Mouse (Mus musculus) embryonic facial prominence, embryonic 11.5 days (tissue): ENCODE results near the gene Podnl1. TPM values are rescaled to one million over a fixed set of nuclear protein-coding genes. Genes with fewer than 3 reads are reported as not detected.
A peak's percentile ranks its signal among the peaks of the same experiment; 100 is the strongest.

Experiments
- ATAC-seq: fragments of 200-750 bp; cut with Nextera tagmentation; replicated peaks from 2 replicates; pipeline ENCODE4 v1.8.0; 2017; ENCODE audit warnings: low read depth; ENCODE audit not compliant: insufficient number of reproducible peaks, low FRiP score, low TSS enrichment
- DNase-seq: peaks from one replicate; pipeline ENCODE4 v3.0.0-alpha.2; 2015; ENCODE audit warnings: low spot score
- H3K27ac ChIP-seq: fragments of 300-500 bp; sonication (generic); replicated peaks from 2 replicates; pipeline ENCODE4 v1.5.1; 2014; ENCODE audit warnings: mild to moderate bottlenecking, low read depth, low read length, control low read depth
- H3K27me3 ChIP-seq: fragments of 300-500 bp; sonication (generic); 2 replicates; pipeline ENCODE4 v1.6.1; 2014; ENCODE audit warnings: mild to moderate bottlenecking, low read length, moderate library complexity, mixed read lengths; ENCODE audit not compliant: control insufficient read depth, insufficient read depth
- H3K36me3 ChIP-seq: fragments of 300-500 bp; sonication (generic); replicated peaks from 2 replicates; pipeline ENCODE4 v1.6.1; 2014; ENCODE audit warnings: low read depth, mild to moderate bottlenecking, low read length, moderate library complexity, mixed read lengths; ENCODE audit not compliant: control insufficient read depth, insufficient read depth
- H3K4me1 ChIP-seq: fragments of 300-500 bp; sonication (generic); 2 replicates; pipeline ENCODE4 v1.6.1; 2014; ENCODE audit warnings: low read length, mixed read lengths; ENCODE audit not compliant: control insufficient read depth, insufficient read depth
- H3K4me2 ChIP-seq: fragments of 300-500 bp; sonication (generic); 2 replicates; pipeline ENCODE4 v1.6.1; 2014; ENCODE audit warnings: low read depth, mild to moderate bottlenecking, control low read depth, low read length, moderate library complexity
- H3K4me3 ChIP-seq: fragments of 300-500 bp; sonication (generic); 2 replicates; pipeline ENCODE4 v1.5.1; 2014; ENCODE audit warnings: low read depth, low read length, control low read depth
- H3K9ac ChIP-seq: fragments of 300-500 bp; sonication (generic); replicated peaks from 2 replicates; pipeline ENCODE4 v1.6.1; 2014; ENCODE audit warnings: mild to moderate bottlenecking, control low read depth, low read length
- H3K9me3 ChIP-seq: fragments of 300-500 bp; sonication (generic); replicated peaks from 2 replicates; pipeline ENCODE4 v1.6.1; 2016; ENCODE audit warnings: mild to moderate bottlenecking, low read length, inconsistent platforms, mixed read lengths; ENCODE audit not compliant: control insufficient read depth
- WGBS: fragments of 180-500 bp; shearing (Covaris S2); extraction: QIAGEN DNeasy Blood & Tissue Kit; methylation state at CpG from one replicate; pipeline ENCODE4 v1.1.7; 2014; 5-methylcytosine and 5-hydroxymethylcytosine counted together
- polyA plus RNA-seq: library from polyadenylated mRNA; unstranded; fragments of >200 nt; fragmentation: Nextera tagmentation; extraction: Ambion mirVana; gene quantifications from 2 replicates; pipeline ENCODE4 v1.2.1, GENCODE M21; 2014

Podnl1 gene
- polyA plus RNA-seq, 1 experiment from 2014 or later, result not detected

DNA sequence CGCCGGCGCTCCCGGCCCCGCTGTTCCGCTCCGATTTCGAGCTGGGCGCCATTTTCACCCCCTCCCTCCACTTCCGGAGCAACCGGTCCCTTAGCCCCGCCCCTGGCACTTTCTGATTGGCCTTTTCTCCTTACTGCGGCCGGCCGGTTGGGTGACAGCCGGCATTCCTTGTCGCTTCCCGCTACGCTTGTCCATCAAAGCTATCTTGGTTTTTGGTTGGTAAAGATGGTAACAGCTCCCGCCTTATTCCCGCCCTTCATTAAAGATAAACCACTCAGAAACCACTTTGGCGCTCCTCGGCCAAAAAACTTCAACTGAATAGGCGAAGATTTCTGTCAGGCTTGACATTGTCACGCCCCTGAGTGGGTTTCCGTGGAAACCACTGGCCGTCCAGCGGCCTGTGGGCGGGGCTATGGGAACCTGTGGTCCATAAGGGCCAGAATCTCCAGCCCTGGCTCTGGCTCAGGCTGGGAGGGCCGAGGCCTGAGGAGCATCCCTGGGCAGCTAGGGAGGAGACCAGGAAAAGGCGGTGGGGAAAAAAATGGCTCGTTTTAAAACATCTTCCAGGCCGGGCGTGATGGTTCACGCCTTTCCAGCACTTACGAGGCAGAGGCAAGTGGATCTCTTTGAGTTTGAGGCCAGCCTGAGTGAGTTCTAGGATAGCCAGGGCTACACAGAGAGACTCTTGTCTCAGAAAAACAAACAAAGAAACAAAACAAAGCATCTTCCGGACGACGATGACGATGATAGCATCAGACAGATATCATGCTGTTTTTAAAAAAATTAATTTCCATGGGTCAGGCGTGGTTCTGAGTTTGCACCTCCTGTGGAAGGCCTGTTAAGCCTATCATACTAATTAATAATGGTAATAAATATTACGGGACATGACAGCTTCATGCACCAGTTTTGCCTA lies 20.8 kb upstream of the Podnl1 start, which contains the start of gene Dcaf15:
TSS of gene Dcaf15 (minus strand) at position 72 of the 913 bp plus-strand sequence.
- ATAC-seq, result peak; percentile 92
- no peaks in the 10 kb centered on the region for H3K27me3 ChIP-seq
- WGBS, result 8% methylated on average over 42 of the region's 42 CpGs

GRCm38 (mm10) chr8:84105676-84106075 lies 20.1 kb upstream of the Podnl1 start:
- no peak overlapping the region for H3K4me2 ChIP-seq

More for the DNA sequence above, 20.8 kb upstream of the Podnl1 start, which contains the start of gene Dcaf15:
- peak; percentile 99 for DNase-seq
- H3K27ac ChIP-seq, result peak within 1 kb of the TSS; percentile 89
- H3K4me1 ChIP-seq, result peaks cover 4% of the 10 kb centered on the region; the same call in 1 of the 2 replicates
- H3K9me3 ChIP-seq, result no peaks in the 10 kb centered on the region
- no peaks in the 10 kb centered on the region for H3K36me3 ChIP-seq
- peak within 1 kb of the TSS; percentile 69 for H3K4me3 ChIP-seq
- peak within 1 kb of the TSS; percentile 90 for H3K9ac ChIP-seq
- peak within 1 kb of the TSS; percentile 66 for H3K4me2 ChIP-seq

GRCm38 (mm10) chr8:84106216-84107040 lies 19.4 kb upstream of the Podnl1 start:
- no peak for DNase-seq
- Histone ChIP-seq H3K27me3 (no peaks in the 10 kb centered on the region), H3K4me3 (no peak overlapping the region), H3K4me1 (peaks cover 4% of the 10 kb centered on the region; the same call in 1 of the 2 replicates), H3K4me2 (no peak overlapping the region), H3K9ac (no peak overlapping the region), H3K27ac (no peak overlapping the region), H3K36me3 (no peaks in the 10 kb centered on the region), H3K9me3 (no peaks in the 10 kb centered on the region)
- 91% methylated on average over 6 of the region's 6 CpGs for WGBS
- no peak for ATAC-seq

More at GRCm38 (mm10) chr8:84105676-84106075, 20.1 kb upstream of the Podnl1 start:
- Histone ChIP-seq H3K4me3 (no peak overlapping the region), H3K27me3 (no peaks in the 10 kb centered on the region), H3K27ac (no peak overlapping the region), H3K36me3 (no peaks in the 10 kb centered on the region), H3K9ac (no peak overlapping the region), H3K9me3 (no peaks in the 10 kb centered on the region), H3K4me1 (peaks cover 4% of the 10 kb centered on the region; the same call in 1 of the 2 replicates)
- 89% methylated on average over 2 of the region's 2 CpGs for WGBS
- DNase-seq (no peak), ATAC-seq (no peak)

DNA sequence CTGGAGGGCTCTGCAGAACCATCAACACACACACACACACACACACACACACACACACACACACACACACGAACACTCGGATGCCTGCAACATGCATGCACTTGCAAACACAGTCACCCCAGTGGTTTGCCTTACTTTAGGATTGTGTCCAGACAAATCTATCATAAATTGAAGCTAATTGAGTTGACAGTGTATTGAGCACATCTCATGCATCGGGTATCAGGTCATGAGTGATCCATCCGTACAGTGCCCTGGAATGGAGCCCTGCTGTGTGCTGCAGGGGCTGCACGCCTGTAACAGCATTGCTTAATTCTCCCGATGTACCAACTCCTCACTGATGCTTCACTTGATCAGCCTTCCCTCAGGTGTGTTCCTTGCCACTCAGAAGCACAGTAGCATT lies 10.1 kb upstream of the Podnl1 start:
- WGBS, result 82% methylated on average over 6 of the region's 6 CpGs
- no peak for DNase-seq
- ATAC-seq, result no peak

GRCm38 (mm10) chr8:84122151-84122550 lies 3.6 kb upstream of the Podnl1 start:
- DNase-seq (no peak), ATAC-seq (no peak)
- 87% methylated on average over 3 of the region's 3 CpGs for WGBS
- H3K9ac ChIP-seq, result no peak overlapping the region
- H3K4me3 ChIP-seq, result no peak overlapping the region
- no peaks in the 10 kb centered on the region for H3K36me3 ChIP-seq
- H3K27ac ChIP-seq, result no peak overlapping the region
- no peak overlapping the region for H3K4me2 ChIP-seq
- H3K4me1 ChIP-seq, result no peaks in the 10 kb centered on the region
- no peaks in the 10 kb centered on the region for H3K9me3 ChIP-seq
- no peaks in the 10 kb centered on the region for H3K27me3 ChIP-seq

More for the DNA sequence above, 10.1 kb upstream of the Podnl1 start:
- H3K4me3 ChIP-seq, result no peak overlapping the region
- no peak overlapping the region for H3K9ac ChIP-seq
- H3K4me1 ChIP-seq, result no peaks in the 10 kb centered on the region
- no peaks in the 10 kb centered on the region for H3K27me3 ChIP-seq
- H3K4me2 ChIP-seq, result no peak overlapping the region
- H3K27ac ChIP-seq, result no peak overlapping the region
- no peaks in the 10 kb centered on the region for H3K36me3 ChIP-seq
- no peaks in the 10 kb centered on the region for H3K9me3 ChIP-seq

DNA sequence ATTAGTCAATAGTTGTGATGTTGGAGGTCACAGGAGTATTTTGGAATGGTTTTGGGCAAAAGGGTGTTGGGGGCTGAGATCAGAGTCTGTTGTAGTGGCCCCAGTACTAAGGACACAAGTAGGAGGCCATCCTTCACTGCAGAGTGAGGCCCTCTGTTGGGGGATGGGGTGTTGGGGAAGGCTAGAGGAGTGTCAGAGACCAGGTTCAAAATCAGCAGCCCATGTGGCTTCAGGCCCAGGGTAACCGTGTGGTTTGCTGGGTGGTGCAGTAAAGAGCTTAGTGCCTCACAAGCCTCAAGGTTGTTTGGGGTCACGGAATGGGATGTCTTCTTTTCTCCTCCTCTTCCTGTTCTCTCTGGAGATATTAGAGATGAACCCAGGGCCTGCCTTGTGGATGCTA lies 953 bp downstream of the Podnl1 start:
- no peaks in the 10 kb centered on the region for H3K9me3 ChIP-seq
- H3K36me3 ChIP-seq, result no peaks in the 10 kb centered on the region; the same call in 1 of the 2 replicates
- H3K9ac ChIP-seq, result no peak overlapping the region
- WGBS, result 85% methylated on average over 2 of the region's 2 CpGs
- H3K4me1 ChIP-seq, result no peaks in the 10 kb centered on the region
- no peak overlapping the region for H3K4me2 ChIP-seq
- DNase-seq, result no peak
- H3K27me3 ChIP-seq, result no peaks in the 10 kb centered on the region
- no peak for ATAC-seq
- no peak overlapping the region for H3K27ac ChIP-seq
- H3K4me3 ChIP-seq, result no peak overlapping the region

- no peak overlapping the region for H3K27ac ChIP-seq
- no peak for DNase-seq
- no peaks in the 10 kb centered on the region; the same call in 1 of the 2 replicates for H3K36me3 ChIP-seq
- H3K27me3 ChIP-seq, result no peaks in the 10 kb centered on the region
- H3K4me1 ChIP-seq, result no peaks in the 10 kb centered on the region
- H3K9ac ChIP-seq, result no peak overlapping the region
- WGBS, result 61% methylated on average over 17 of the region's 17 CpGs
- no peaks in the 10 kb centered on the region for H3K9me3 ChIP-seq
- ATAC-seq, result peak; percentile 11; the same call in 1 of the 2 replicates
- no peak overlapping the region for H3K4me3 ChIP-seq
- H3K4me2 ChIP-seq, result no peak overlapping the region
Measured at GRCm38 (mm10) chr8:84127202-84127901, 1.6 kb downstream of the Podnl1 start.
